Mouse (Mus musculus) layer of hippocampus, adult 9-11 months (tissue): ENCODE results near the gene Zbtb38.

Experiments
- DNase-seq: peaks from one replicate; pipeline ENCODE4 v3.0.0; 2022

Gene Zbtb38

DNA sequence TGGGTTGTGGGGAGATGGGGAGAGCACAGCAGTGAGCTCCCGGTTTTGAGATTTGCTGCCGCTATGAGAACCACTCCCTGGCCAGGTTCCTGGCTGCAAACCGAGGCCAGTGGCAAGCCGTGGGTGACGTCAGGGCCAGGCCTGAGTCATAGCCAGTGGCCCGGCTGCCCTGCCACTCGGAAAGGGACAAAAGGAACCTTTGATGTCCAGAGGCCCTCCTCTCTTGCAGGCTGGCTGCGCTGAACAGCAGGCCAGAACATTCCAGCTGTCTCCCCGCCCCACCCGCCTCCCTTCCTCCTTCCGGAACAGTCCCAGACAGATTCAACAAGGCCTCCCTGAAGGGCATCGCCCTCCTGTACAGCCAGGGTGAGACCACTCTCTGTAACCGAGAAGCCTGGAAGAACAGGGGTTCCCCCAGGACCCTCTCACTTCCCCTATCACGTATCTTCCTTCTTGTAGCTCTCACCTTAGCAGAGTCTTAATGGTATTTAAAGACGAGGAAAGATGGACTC is at the start of gene Zbtb38:
Gene Zbtb38 (minus strand): TSS at position 229 of the 512 bp plus-strand sequence.
- peak; percentile 89 for DNase-seq

GRCm38 (mm10) chr9:96800131-96800825 is 47.6 kb upstream of the Zbtb38 start:
- no peak for DNase-seq

GRCm38 (mm10) chr9:96797311-96797710 is 44.7 kb upstream of the Zbtb38 start:
- DNase-seq = no peak

DNA sequence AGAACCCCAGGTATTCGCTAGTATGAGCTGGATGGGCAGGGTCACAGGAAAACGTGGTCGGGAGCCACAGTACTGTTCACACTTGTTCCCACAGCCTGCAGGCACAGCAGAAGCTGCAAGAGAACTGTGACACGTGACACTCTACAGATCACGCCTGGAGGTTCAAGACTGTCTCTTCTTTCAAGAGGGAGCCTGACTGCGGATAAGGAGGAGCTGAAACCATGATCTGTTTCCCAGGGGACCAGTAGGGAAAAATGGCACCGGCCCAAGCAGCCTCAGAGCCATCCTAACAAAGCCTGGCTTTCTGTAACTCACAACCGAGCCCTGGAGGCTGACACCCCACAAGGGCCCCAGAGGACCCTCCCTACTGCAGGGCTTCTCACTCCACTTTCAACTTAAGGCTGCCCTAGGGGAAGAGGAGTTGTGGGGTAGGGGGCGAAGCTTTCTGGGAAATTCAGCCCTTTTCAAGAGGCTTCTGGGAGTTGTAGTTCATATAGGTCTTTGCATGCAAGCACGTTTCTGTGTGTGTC is 42.8 kb upstream of the Zbtb38 start:
- peak; percentile 38 for DNase-seq

- no peak for DNase-seq
These were observed 42.0 kb upstream of the Zbtb38 start for GRCm38 (mm10) chr9:96794601-96795000.

DNA sequence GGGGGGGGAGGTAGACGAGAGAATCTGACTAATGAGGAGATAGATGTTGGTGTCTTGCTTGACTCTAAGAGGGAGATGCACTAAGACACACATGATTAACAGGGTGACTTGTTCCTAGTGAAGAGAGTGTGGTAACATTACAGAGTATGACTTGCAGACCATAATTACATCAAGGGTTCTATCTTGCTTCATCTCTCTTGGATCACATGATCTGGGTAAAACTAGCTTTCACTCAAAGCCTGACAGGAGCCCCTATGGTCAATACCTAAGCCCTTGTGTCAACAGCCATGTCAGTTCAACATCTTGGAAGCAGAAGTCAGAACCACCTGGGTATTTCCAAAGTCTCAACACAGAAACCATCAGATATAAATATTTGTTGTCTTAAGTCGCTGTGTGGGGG is 39.9 kb upstream of the Zbtb38 start:
- DNase-seq = no peak

GRCm38 (mm10) chr9:96790389-96791007 is 37.9 kb upstream of the Zbtb38 start:
- DNase-seq = no peak

- no peak for DNase-seq
These were observed 37.3 kb upstream of the Zbtb38 start for GRCm38 (mm10) chr9:96789906-96790305.

DNA sequence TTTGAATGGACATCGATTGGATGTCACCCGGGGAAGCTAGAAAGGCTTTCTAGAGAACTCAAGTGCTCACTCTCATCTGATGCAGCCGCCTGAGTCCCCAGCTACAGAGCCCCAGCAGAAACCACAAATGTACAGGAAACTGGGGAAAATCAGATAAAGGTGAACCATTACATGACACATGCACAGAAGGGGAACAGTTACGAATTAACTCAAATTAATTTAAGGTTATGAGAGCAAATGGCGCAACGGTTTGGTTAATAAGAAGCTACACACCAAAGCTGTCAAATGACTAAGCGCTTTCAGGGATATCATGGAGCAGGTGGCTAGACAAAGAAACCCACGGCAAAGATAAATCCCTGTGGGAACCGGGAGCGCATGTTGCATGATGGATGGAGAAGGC is 35.2 kb upstream of the Zbtb38 start:
- DNase-seq = no peak

DNA sequence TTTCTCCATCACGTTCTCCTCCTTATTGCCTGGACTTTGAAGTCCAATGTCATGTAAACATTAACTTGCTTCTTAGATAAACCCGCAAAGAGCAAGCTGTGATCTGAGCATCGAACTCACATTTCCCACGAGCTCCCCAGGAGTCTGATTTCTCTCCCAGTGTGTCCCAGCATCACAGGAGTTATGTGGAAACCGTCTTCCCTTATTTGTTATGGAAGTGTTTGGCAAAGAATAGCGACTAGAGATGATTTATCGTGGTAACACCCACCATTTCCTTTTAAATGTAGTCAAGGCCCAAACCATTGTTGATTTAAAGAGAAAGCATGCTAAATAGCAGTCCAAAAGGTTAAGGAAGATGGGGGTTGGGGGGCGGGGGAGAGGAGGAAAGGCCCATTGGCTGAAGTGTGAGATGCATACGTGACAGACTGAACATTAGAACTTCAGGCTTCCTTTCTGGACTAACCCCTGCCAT is 33.3 kb upstream of the Zbtb38 start:
- no peak for DNase-seq

DNA sequence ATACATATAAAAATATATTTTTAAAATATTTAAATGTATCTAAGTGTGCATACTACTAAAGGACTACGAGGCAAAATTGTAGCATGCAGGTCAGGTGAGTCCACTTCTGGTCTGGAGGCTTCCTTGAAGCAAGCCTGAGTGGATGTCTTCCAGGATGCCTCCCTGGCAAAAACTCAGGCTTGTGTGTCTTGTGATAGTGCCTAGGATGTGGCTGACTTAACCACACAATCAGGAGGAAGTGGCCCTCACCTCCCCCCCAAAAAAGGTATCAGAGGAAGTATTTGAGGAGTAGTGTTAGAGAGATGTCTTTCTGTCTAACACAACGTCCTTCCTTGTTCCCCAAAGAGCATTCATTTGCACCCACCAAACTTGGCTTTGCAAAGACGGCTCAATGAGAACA is 32.6 kb upstream of the Zbtb38 start:
- DNase-seq = no peak

DNA sequence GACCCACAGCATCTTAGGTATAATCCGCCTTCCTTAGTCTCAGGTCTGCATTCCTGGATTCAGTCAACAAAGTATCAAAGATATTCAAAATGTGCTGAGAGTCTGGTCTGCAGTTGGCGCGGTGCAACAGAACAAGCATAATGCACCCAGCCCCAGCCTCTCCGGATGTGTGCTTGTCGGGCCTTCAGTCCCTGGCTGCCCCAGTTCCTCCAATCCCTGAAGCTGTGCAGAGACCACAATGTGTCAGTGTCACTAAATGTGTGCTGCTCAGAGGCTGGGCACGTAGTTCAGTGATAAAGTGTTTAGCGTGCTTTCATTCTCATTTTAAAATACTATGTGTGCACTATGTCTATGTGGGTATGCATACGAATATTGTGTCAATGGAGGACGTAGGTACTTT is 31.0 kb upstream of the Zbtb38 start:
- no peak for DNase-seq

DNA sequence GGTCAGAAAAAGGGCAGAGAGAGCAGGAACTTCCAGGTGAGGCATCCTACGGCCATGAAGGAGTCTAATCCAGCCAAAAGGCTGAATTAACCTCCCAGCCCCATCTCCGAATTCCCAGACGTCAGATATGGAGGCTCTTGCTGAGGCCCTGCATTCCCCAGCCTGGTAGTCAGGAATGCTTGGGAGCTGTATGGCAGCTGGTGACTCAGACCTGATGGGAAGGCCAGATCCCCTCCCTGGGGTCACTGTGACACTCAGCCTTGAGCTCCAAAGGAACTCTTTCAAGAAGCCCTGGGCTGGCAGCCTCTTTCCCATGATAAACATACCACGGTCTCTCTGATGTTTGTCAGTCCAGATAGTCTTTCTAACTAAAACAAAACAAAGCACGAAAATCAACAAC is 30.6 kb upstream of the Zbtb38 start:
- DNase-seq = no peak

GRCm38 (mm10) chr9:96782062-96782461 is 29.4 kb upstream of the Zbtb38 start:
- DNase-seq = no peak

GRCm38 (mm10) chr9:96773146-96773545 is 20.5 kb upstream of the Zbtb38 start:
- no peak for DNase-seq

GRCm38 (mm10) chr9:96770443-96770842 is 17.8 kb upstream of the Zbtb38 start:
- no peak for DNase-seq

- DNase-seq = no peak
These were observed 17.0 kb upstream of the Zbtb38 start for GRCm38 (mm10) chr9:96769651-96770050.

DNA sequence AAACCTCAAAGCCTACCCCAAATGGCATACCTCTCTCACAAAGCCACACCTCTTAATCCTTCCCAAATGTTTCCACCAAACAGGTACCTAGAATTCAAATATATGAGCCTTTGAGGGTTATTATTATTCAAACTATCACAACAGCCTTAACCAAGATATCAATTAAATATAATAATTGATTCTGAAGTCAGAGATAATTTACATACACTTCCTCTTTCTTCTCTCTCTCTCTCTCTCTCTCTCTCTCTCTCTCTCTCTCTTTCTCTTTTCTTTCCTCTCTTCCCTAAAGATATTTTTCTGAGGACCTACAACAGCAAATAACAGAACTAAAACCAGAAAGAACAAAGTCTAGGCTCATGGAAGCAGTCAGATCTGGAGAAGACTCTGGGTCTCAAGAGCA is 15.2 kb upstream of the Zbtb38 start:
- no peak for DNase-seq

- DNase-seq = no peak
These were observed 13.4 kb upstream of the Zbtb38 start for GRCm38 (mm10) chr9:96766078-96766477.

DNA sequence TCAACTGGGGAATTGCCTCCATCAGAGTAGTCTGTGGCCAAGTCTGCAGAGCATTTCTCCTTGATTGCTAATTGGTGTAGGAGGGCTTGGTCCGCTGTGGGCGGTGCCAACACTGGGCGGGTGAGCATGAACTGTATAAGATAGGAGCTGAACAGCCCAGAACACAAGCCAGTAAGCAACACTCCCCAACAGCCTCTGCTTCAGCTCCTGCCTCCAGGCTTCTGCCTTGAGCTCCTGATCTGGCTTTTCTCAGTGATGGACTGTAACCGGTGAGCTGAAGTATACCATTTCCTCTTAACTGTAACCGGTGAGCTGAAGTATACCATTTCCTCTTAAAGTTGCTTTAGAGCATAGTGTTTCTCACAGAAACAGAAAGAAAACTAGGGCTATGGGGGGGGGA is 12.8 kb upstream of the Zbtb38 start:
- DNase-seq = no peak

- no peak for DNase-seq
These were observed 11.4 kb upstream of the Zbtb38 start for GRCm38 (mm10) chr9:96763847-96764631.

DNA sequence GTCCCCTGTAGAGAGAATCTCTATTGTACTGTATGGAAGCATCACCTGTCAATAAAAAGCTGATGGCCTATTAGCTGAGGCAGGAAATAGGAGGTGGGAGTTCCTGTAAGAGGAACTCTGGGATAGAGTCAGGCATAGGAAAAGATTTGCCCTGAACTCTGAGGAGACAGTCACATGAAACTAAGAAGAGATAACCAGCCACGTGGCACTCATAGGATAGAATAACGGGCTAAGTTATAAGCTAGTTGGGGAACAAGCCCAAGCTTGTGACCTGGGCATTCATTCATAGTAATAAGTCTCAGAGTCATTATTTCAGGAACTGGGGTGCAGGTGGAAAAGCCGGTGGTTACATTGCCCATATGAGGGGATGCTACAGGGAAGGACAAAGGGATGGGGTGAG is 10.4 kb upstream of the Zbtb38 start:
- no peak for DNase-seq
